7 mouse cellular contexts compared by ENCODE assay signal in the genomic region with DNA sequence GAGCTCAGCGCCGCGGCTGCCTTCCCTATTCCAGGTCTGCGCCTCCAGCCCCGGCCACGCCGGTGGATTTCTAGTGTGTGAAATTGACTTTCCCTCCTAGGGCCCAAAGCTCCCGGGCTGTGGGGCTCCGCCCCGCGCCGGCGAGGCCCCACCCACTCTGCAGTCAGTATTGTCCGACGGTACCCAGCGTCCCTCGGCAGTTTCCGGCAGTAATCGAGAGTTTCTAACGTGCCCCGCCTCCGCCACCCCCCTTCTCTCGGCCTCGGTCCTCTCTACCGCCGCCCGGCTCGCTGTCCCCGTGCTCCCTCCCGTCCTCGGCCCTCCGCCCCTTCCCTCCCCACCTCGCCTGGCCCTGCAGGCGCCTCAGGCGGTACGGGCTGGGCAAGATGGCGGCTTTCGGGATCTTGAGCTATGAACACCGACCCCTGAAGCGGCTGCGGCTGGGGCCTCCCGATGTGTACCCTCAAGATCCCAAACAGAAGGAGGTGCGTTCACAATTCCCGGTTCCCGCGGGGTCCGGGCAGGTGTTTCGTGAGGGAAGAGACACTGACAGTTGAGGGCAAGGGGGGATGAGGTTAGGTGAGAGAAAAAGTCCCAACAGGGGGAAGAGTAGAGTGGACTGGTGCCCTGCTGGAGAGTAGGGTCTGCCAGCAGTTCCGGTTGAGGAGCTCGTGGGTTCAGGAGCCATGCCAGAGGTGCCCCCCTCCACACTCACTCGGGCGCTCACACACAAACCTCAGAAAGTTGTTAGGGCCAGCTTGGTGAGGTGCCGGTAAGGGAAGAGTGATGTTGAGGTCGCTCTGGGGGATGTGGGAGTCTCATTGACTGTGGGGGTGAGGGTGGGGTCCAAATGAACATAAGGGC. TPM values are rescaled to one million over a fixed set of nuclear protein-coding genes. Genes with fewer than 3 reads are reported as not detected.
DNase-seq lines count a peak whose midpoint lies in the region; ATAC-seq lines count a peak whose summit lies in the region.

A gene (plus strand): TSS at position 156 of the 864 bp plus-strand sequence.

- peak within 1 kb of the TSS; percentile 67 for H3K9ac ChIP-seq in intestine, embryonic 16.5 days (ENCODE audit: low read depth, low read length)
- peak within 1 kb of the TSS; percentile 79 for H3K9ac ChIP-seq in midbrain, embryonic 11.5 days (ENCODE audit: low read length)

- H3K4me3 ChIP-seq in intestine, embryonic 16.5 days (ENCODE audit: low read length) = peak within 1 kb of the TSS; percentile 55
- H3K4me3 ChIP-seq in midbrain, embryonic 11.5 days (ENCODE audit: low read depth, low read length) = peak within 1 kb of the TSS; percentile 52

- ATAC-seq in intestine, embryonic 16.5 days = peak; percentile 98
- ATAC-seq in midbrain, embryonic 11.5 days (ENCODE audit: low FRiP score) = peak; percentile 99

- H3K4me1 ChIP-seq in intestine, embryonic 16.5 days (ENCODE audit: control insufficient read depth, insufficient read depth, low read length) = no peaks in the 10 kb centered on the region
- no peaks in the 10 kb centered on the region; the same call in 1 of the 2 replicates for H3K4me1 ChIP-seq in midbrain, embryonic 11.5 days (ENCODE audit: control insufficient read depth, insufficient read depth, low read length)

- peak within 1 kb of the TSS; percentile 55 for H3K27ac ChIP-seq in intestine, embryonic 16.5 days (ENCODE audit: low read length)
- H3K27ac ChIP-seq in midbrain, embryonic 11.5 days (ENCODE audit: low read depth, low read length) = no peak within 1 kb of the TSS; the same call in 1 of the 2 replicates

- H3K36me3 ChIP-seq in intestine, embryonic 16.5 days (ENCODE audit: control insufficient read depth, insufficient read depth, low read length) = peaks cover 2% of the 10 kb centered on the region; the same call in 1 of the 2 replicates
- no peaks in the 10 kb centered on the region; the same call in 1 of the 2 replicates for H3K36me3 ChIP-seq in midbrain, embryonic 11.5 days (ENCODE audit: control insufficient read depth, insufficient read depth, low read length)

- 13% methylated on average over 52 of the region's 54 CpGs for WGBS in intestine, embryonic 16.5 days
- 21% methylated on average over 54 of the region's 54 CpGs for WGBS in midbrain, embryonic 11.5 days

- intact Hi-C loops in left cerebral cortex, postnatal 36 days (cut with DNase I) = loop anchor here (2.0 kb wide), 1 partner anchor 19 kb away; a partner anchor contains a TSS

- H3K4me2 ChIP-seq in intestine, embryonic 16.5 days (ENCODE audit: low read depth, low read length) = peak within 1 kb of the TSS; percentile 55
- H3K4me2 ChIP-seq in midbrain, embryonic 11.5 days = peak within 1 kb of the TSS; percentile 50

- peak; percentile 96 for DNase-seq in adrenal gland, adult 2 months
- DNase-seq in embryo, embryonic 11.5 days (ENCODE audit: low read depth, low spot score) = peak; percentile 73
- DNase-seq in gastrocnemius, postnatal 4 days (ENCODE audit: low spot score in 2 of 2) = peak; percentile 80 to 89
- DNase-seq in left cerebral cortex, postnatal 36 days (ENCODE audit: low spot score in 2 of 2) = peak; percentile 76 to 78
- peak; percentile 96 for DNase-seq in midbrain, embryonic 11.5 days (ENCODE audit: low spot score, missing footprints)
- DNase-seq in skeletal muscle tissue, adult 2 months (ENCODE audit: low read depth, low spot score) = peak; percentile 87

- H3K9me3 ChIP-seq in intestine, embryonic 16.5 days (ENCODE audit: control insufficient read depth, low read length) = no peaks in the 10 kb centered on the region
- no peaks in the 10 kb centered on the region for H3K9me3 ChIP-seq in midbrain, embryonic 11.5 days (ENCODE audit: control insufficient read depth, low read length)

- no peaks in the 10 kb centered on the region for H3K27me3 ChIP-seq in intestine, embryonic 16.5 days (replicated peaks; ENCODE audit: control insufficient read depth, insufficient read depth, low read length)
- H3K27me3 ChIP-seq in midbrain, embryonic 11.5 days (ENCODE audit: control insufficient read depth, insufficient read depth, low read length) = no peaks in the 10 kb centered on the region

RNA-seq across cellular contexts. Expression of the gene that starts here (rescaled TPM):
- total RNA-seq in adrenal gland, adult 2 months (2021) = 10 to 100 TPM; 30.2 to 36.4 TPM
- polyA plus RNA-seq in adrenal gland, adult 2 months (2012; rRNA removed) = 132 and 157 TPM in 2 replicates
- 10 to 100 TPM; 33.5 to 35.0 TPM for total RNA-seq in gastrocnemius, postnatal 4 days (2021)
- 19.9 and 22.3 TPM in 2 replicates for polyA plus RNA-seq in intestine, embryonic 16.5 days (2015; fragmentation: Nextera tagmentation; extraction: Ambion mirVana)
- 10 to 100 TPM; 18.4 to 26.4 TPM for total RNA-seq in left cerebral cortex, postnatal 36 days (2021)
- 37.9 and 39.5 TPM in 2 replicates for polyA plus RNA-seq in midbrain, embryonic 11.5 days (2014; fragmentation: Nextera tagmentation; extraction: Ambion mirVana)
